Mouse (Mus musculus) 3134 (cell line): Measurements from ENCODE around the gene Gcnt4.

Source experiments
- DNase-seq: peaks from one replicate; pipeline ENCODE4 v3.0.0-alpha.2; 2011; ENCODE audit warnings: low spot score; ENCODE audit not compliant: insufficient read length; ENCODE audit errors: extremely low read depth

Gcnt4 gene

GRCm38 (mm10) chr13:96945748-96946147 is 21.3 kb downstream of the Gcnt4 start:
- DNase-seq, result no peak

- DNase-seq, result no peak
These were observed 23.2 kb downstream of the Gcnt4 start for GRCm38 (mm10) chr13:96947722-96948121.

- no peak for DNase-seq
These were observed 27.4 kb downstream of the Gcnt4 start for GRCm38 (mm10) chr13:96951880-96952279.

GRCm38 (mm10) chr13:96956466-96956865 is 32.0 kb downstream of the Gcnt4 start:
- DNase-seq, result no peak

- no peak for DNase-seq
These were observed 35.5 kb downstream of the Gcnt4 start for GRCm38 (mm10) chr13:96960019-96960418.

GRCm38 (mm10) chr13:96961366-96962157 is 37.1 kb downstream of the Gcnt4 start:
- DNase-seq, result no peak

- DNase-seq, result no peak
These were observed 38.3 kb downstream of the Gcnt4 start for GRCm38 (mm10) chr13:96962801-96963200.

GRCm38 (mm10) chr13:96964981-96965380 is 40.5 kb downstream of the Gcnt4 start:
- no peak for DNase-seq

GRCm38 (mm10) chr13:96966210-96967089 is 42.0 kb downstream of the Gcnt4 start:
- DNase-seq, result no peak

GRCm38 (mm10) chr13:96967091-96967490 is 42.6 kb downstream of the Gcnt4 start:
- no peak for DNase-seq

GRCm38 (mm10) chr13:96967822-96968221 is 43.3 kb downstream of the Gcnt4 start:
- no peak for DNase-seq

GRCm38 (mm10) chr13:96971076-96971475 is 46.6 kb downstream of the Gcnt4 start:
- no peak for DNase-seq

- no peak for DNase-seq
These were observed 47.4 kb downstream of the Gcnt4 start for GRCm38 (mm10) chr13:96971861-96972282.

GRCm38 (mm10) chr13:96973318-96973717 is 48.8 kb downstream of the Gcnt4 start:
- no peak for DNase-seq

- DNase-seq, result no peak
These were observed 52.6 kb downstream of the Gcnt4 start for GRCm38 (mm10) chr13:96976986-96977595.

- no peak for DNase-seq
These were observed 56.1 kb downstream of the Gcnt4 start for GRCm38 (mm10) chr13:96980561-96980960.

GRCm38 (mm10) chr13:96983251-96984126 is 59.0 kb downstream of the Gcnt4 start:
- no peak for DNase-seq

GRCm38 (mm10) chr13:96984688-96985087 is 60.2 kb downstream of the Gcnt4 start:
- DNase-seq, result no peak

- no peak for DNase-seq
These were observed 61.2 kb downstream of the Gcnt4 start for GRCm38 (mm10) chr13:96985599-96986275.

- DNase-seq, result no peak
These were observed 64.6 kb downstream of the Gcnt4 start for GRCm38 (mm10) chr13:96989129-96989528.
